Mouse (Mus musculus) neural tube, embryonic 11.5 days (tissue): Measurements from ENCODE around the gene Gli3. TPM values are rescaled to one million over a fixed set of nuclear protein-coding genes. Genes with fewer than 3 reads are reported as not detected.

Source experiments
- ATAC-seq: fragments of 200-750 bp; cut with Nextera tagmentation; 2 replicates; pipeline ENCODE4 v1.8.0; 2017; ENCODE audit warnings: moderate number of reproducible peaks, mild to moderate bottlenecking, moderate TSS enrichment, moderate library complexity; ENCODE audit not compliant: insufficient read depth, low FRiP score, low TSS enrichment
- DNase-seq: peaks from one replicate; pipeline ENCODE4 v3.0.0-alpha.2; 2015; ENCODE audit warnings: low spot score
- H3K27ac ChIP-seq: fragments of 300-500 bp; sonication (generic); 2 replicates; pipeline ENCODE4 v1.5.1; 2014; ENCODE audit warnings: low read depth, mild to moderate bottlenecking, low read length
- H3K27me3 ChIP-seq: fragments of 300-500 bp; sonication (generic); 2 replicates; pipeline ENCODE4 v1.6.1; 2014; ENCODE audit warnings: mild to moderate bottlenecking, low read length, mixed read lengths; ENCODE audit not compliant: control insufficient read depth, insufficient read depth
- H3K36me3 ChIP-seq: fragments of 300-500 bp; sonication (generic); 2 replicates; pipeline ENCODE4 v1.6.1; 2014; ENCODE audit warnings: mild to moderate bottlenecking, low read length, moderate library complexity, mixed read lengths; ENCODE audit not compliant: control insufficient read depth, insufficient read depth
- H3K4me1 ChIP-seq: fragments of 300-500 bp; sonication (generic); 2 replicates; pipeline ENCODE4 v1.6.1; 2014; ENCODE audit warnings: low read length, mixed read lengths; ENCODE audit not compliant: control insufficient read depth, insufficient read depth
- H3K4me2 ChIP-seq: fragments of 300-500 bp; sonication (generic); 2 replicates; pipeline ENCODE4 v1.6.1; 2014; ENCODE audit warnings: low read depth, mild to moderate bottlenecking, moderate library complexity
- H3K4me3 ChIP-seq: fragments of 300-500 bp; sonication (generic); 2 replicates; pipeline ENCODE4 v1.5.1; 2014; ENCODE audit warnings: low read depth, low read length
- H3K9ac ChIP-seq: fragments of 300-500 bp; sonication (generic); 2 replicates; pipeline ENCODE4 v1.6.1; 2014; ENCODE audit warnings: mild to moderate bottlenecking, low read length
- H3K9me3 ChIP-seq: fragments of 300-500 bp; sonication (generic); 2 replicates; pipeline ENCODE4 v1.6.1; 2016; ENCODE audit warnings: low read length; ENCODE audit not compliant: control insufficient read depth
- WGBS: fragments of 180-500 bp; shearing (Covaris S2); extraction: QIAGEN DNeasy Blood & Tissue Kit; methylation state at CpG from one replicate; pipeline ENCODE4 v1.1.7; 2014; 5-methylcytosine and 5-hydroxymethylcytosine counted together
- polyA plus RNA-seq: library from polyadenylated mRNA; unstranded; fragments of >200 nt; fragmentation: Nextera tagmentation; extraction: Ambion mirVana; gene quantifications from 2 replicates; pipeline ENCODE4 v1.2.1, GENCODE M21; 2014

The Gli3 gene
- polyA plus RNA-seq, 1 experiment from 2014 or later: 32.3 TPM

- Histone ChIP-seq H3K4me1 (peaks cover 1% of the 10 kb centered on the region), H3K4me2 (no peak overlapping the region), H3K4me3 (no peak overlapping the region), H3K9ac (no peak overlapping the region), H3K36me3 (no peaks in the 10 kb centered on the region), H3K9me3 (no peaks in the 10 kb centered on the region), H3K27ac (no peak overlapping the region), H3K27me3 (no peaks in the 10 kb centered on the region)
- ATAC-seq (no peak), DNase-seq (no peak)
- 69% methylated on average over 5 of the region's 5 CpGs for WGBS
Observed at GRCm38 (mm10) chr13:15618051-15618692, 155.1 kb downstream of the Gli3 start.

- Histone ChIP-seq H3K4me3 (no peak overlapping the region), H3K9ac (no peak overlapping the region), H3K27ac (no peak overlapping the region), H3K4me1 (peaks cover 15% of the 10 kb centered on the region), H3K4me2 (no peak overlapping the region), H3K36me3 (no peaks in the 10 kb centered on the region), H3K27me3 (no peaks in the 10 kb centered on the region), H3K9me3 (no peaks in the 10 kb centered on the region)
- WGBS: 32% methylated on average over 7 of the region's 7 CpGs
- ATAC-seq (peak; percentile 69; the same call in 1 of the 2 replicates), DNase-seq (no peak)
Observed at GRCm38 (mm10) chr13:15621009-15621408, 158.0 kb downstream of the Gli3 start.

GRCm38 (mm10) chr13:15624490-15625353, 161.7 kb downstream of the Gli3 start:
- no peaks in the 10 kb centered on the region for H3K27me3 ChIP-seq
- H3K4me1 ChIP-seq: peaks cover 15% of the 10 kb centered on the region
- H3K9me3 ChIP-seq: no peaks in the 10 kb centered on the region
- H3K27ac ChIP-seq: 0 out of 2 replicates have a peak overlapping the region, but pooled peaks have one; percentile 34
- no peak overlapping the region for H3K4me3 ChIP-seq
- H3K36me3 ChIP-seq: no peaks in the 10 kb centered on the region
- DNase-seq: no peak
- H3K9ac ChIP-seq: no peak overlapping the region; the same call in 1 of the 2 replicates
- H3K4me2 ChIP-seq: no peak overlapping the region
- peak; percentile 51; the same call in 1 of the 2 replicates for ATAC-seq
- WGBS: 21% methylated on average over 8 of the region's 8 CpGs

GRCm38 (mm10) chr13:15641548-15641947, 178.5 kb downstream of the Gli3 start:
- Histone ChIP-seq H3K4me3 (no peak overlapping the region), H3K9ac (no peak overlapping the region), H3K36me3 (peaks cover 3% of the 10 kb centered on the region; the same call in 1 of the 2 replicates), H3K4me1 (no peaks in the 10 kb centered on the region), H3K27ac (no peak overlapping the region), H3K9me3 (no peaks in the 10 kb centered on the region), H3K4me2 (no peak overlapping the region), H3K27me3 (no peaks in the 10 kb centered on the region)
- 92% methylated on average over 1 of the region's 1 CpGs for WGBS
- ATAC-seq (no peak), DNase-seq (no peak)

GRCm38 (mm10) chr13:15660502-15660901, 197.5 kb downstream of the Gli3 start:
- no peak overlapping the region for H3K9ac ChIP-seq
- H3K27me3 ChIP-seq: no peaks in the 10 kb centered on the region
- H3K4me3 ChIP-seq: no peak overlapping the region
- peaks cover 2% of the 10 kb centered on the region; the same call in 1 of the 2 replicates for H3K36me3 ChIP-seq
- DNase-seq: no peak
- peaks cover 3% of the 10 kb centered on the region; the same call in 1 of the 2 replicates for H3K4me1 ChIP-seq
- no peak overlapping the region for H3K27ac ChIP-seq
- H3K4me2 ChIP-seq: no peak overlapping the region
- ATAC-seq: no peak
- 87% methylated on average over 5 of the region's 5 CpGs for WGBS
- no peaks in the 10 kb centered on the region for H3K9me3 ChIP-seq

GRCm38 (mm10) chr13:15662375-15662774, 199.3 kb downstream of the Gli3 start:
- peak; percentile 28 for DNase-seq
- no peak overlapping the region for H3K4me2 ChIP-seq
- no peak overlapping the region for H3K9ac ChIP-seq
- H3K4me3 ChIP-seq: no peak overlapping the region
- H3K9me3 ChIP-seq: no peaks in the 10 kb centered on the region
- no peak overlapping the region for H3K27ac ChIP-seq
- peaks cover 2% of the 10 kb centered on the region; the same call in 1 of the 2 replicates for H3K36me3 ChIP-seq
- H3K27me3 ChIP-seq: no peaks in the 10 kb centered on the region
- peaks cover 8% of the 10 kb centered on the region for H3K4me1 ChIP-seq
- 58% methylated on average over 10 of the region's 10 CpGs for WGBS
- no peak for ATAC-seq

- Histone ChIP-seq H3K36me3 (0 out of 2 replicates have a peak, but pooled peaks cover 2% of the 10 kb centered on the region), H3K4me2 (no peak overlapping the region), H3K4me1 (peaks cover 8% of the 10 kb centered on the region), H3K27ac (no peak overlapping the region), H3K4me3 (no peak overlapping the region), H3K27me3 (no peaks in the 10 kb centered on the region), H3K9ac (no peak overlapping the region), H3K9me3 (no peaks in the 10 kb centered on the region)
- DNase-seq (no peak), ATAC-seq (peak; percentile 31; the same call in 1 of the 2 replicates)
- 33% methylated on average over 7 of the region's 7 CpGs for WGBS
Observed at GRCm38 (mm10) chr13:15664580-15665201, 201.7 kb downstream of the Gli3 start.

GRCm38 (mm10) chr13:15665514-15665913, 202.5 kb downstream of the Gli3 start:
- ATAC-seq: no peak
- H3K27ac ChIP-seq: no peak overlapping the region
- H3K9ac ChIP-seq: no peak overlapping the region
- no peaks in the 10 kb centered on the region for H3K27me3 ChIP-seq
- 0 out of 2 replicates have a peak, but pooled peaks cover 2% of the 10 kb centered on the region for H3K36me3 ChIP-seq
- H3K4me2 ChIP-seq: no peak overlapping the region
- WGBS: 86% methylated on average over 8 of the region's 8 CpGs
- H3K4me3 ChIP-seq: no peak overlapping the region
- H3K4me1 ChIP-seq: peaks cover 8% of the 10 kb centered on the region
- H3K9me3 ChIP-seq: no peaks in the 10 kb centered on the region
- no peak for DNase-seq
